Mouse (Mus musculus): ENCODE measurements around the gene Gca. TPM values are rescaled to one million over a fixed set of nuclear protein-coding genes. Genes with fewer than 3 reads are reported as not detected.
"Not testable (repeated sequence)": the region's sequence is repeated elsewhere in the genome, so short reads cannot be mapped to it uniquely, and the experiment has no call there.

The Gca gene
- polyA plus RNA-seq, 1 experiment from 2014 or later, result 0.61 TPM

DNA sequence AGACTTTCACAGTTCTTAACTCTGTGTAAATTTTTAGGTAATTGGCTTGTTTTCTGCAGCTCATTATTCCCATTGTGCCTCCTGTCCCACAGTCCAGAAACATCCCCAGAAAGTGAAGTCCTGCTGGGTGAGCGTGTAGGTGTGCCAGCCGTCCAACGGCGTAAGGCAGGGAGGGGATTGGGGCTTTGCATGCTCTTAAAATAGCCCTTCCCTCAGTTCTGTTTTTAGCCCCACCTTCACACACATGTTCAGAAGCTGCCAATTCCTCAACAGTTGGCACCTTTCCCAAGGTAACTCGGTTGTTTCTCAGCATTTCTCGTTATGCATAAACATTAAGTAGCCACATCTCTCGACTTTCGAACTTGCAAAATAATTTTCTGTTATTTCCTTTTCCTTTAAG, 17.6 kb downstream of the Gca start:
- no peaks in the 10 kb centered on the region for H3K9me3 ChIP-seq (ENCODE audit: control insufficient read depth, low read length)
- 68% methylated on average over 8 of the region's 8 CpGs for WGBS
- H3K4me2 ChIP-seq (ENCODE audit: low read depth, severe bottlenecking), result no peak overlapping the region
- no peaks in the 10 kb centered on the region for H3K27me3 ChIP-seq (ENCODE audit: control insufficient read depth, insufficient read depth, low read length)
- no peak overlapping the region for H3K9ac ChIP-seq (ENCODE audit: low read length)
- no peak for ATAC-seq (ENCODE audit: insufficient number of reproducible peaks, low FRiP score, low TSS enrichment, low read depth)
- no peaks in the 10 kb centered on the region for H3K4me1 ChIP-seq (ENCODE audit: control insufficient read depth, insufficient read depth, low read length)
- H3K36me3 ChIP-seq (ENCODE audit: control insufficient read depth, insufficient read depth, low read length), result no peaks in the 10 kb centered on the region
- H3K27ac ChIP-seq (replicated peaks; ENCODE audit: low read depth, low read length), result no peak overlapping the region
- no peak overlapping the region for H3K4me3 ChIP-seq (ENCODE audit: low read depth, low read length)
- no peak for DNase-seq (ENCODE audit: low spot score)

DNA sequence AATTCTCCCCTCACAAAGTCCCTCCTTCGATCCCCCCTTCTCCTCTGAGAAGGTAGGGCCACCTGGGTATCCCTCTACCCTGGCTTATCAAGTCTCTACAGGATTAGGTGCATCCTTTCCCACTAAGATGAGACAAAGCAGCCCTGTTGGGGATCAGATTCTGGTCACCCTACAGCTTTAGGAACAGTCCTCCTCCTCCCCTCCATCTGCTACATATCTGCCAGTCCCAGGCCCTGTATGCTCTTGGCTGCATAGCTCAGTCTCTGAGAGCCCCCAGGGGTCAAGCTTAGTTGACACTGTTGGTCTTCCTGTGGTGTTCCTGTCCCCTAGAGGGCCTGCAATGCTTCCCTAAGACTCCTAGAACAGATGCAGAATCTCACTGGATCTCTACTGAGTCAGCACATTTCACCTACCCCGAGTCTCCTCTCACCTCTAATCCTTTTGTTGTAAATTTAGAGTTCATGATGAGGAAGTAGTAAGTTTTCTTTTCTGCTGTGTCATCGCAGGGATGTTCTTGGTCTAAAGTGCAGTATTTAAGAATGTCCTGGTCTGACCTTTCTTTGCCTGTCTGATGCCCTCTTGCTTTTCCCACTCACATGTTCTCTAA, 21.0 kb downstream of the Gca start:
- no peaks in the 10 kb centered on the region for H3K27me3 ChIP-seq (ENCODE audit: control insufficient read depth, insufficient read depth, low read length)
- ATAC-seq (ENCODE audit: insufficient number of reproducible peaks, low FRiP score, low TSS enrichment, low read depth), result no peak
- 63% methylated on average over 3 of the region's 3 CpGs for whole genome bisulfite sequencing

DNA sequence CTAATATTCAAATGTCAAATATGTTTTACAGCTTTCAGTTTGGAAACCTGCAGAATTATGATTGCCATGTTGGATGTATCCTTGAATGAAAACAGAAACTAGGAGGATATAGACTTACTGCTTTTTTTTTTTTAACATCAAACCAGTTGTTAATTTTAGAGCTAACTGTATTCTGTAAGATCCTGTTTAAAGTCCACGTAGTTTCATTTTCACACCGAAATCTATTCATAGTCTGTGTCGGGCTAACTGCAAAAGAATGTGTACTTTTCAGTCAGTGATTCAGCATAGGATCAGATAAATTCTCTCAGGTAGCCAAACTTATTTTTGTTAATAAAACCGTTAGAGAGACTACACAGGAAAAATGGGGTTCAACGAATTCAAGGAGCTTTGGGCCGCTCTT, 21.8 kb downstream of the Gca start:
- ATAC-seq (ENCODE audit: insufficient number of reproducible peaks, low FRiP score, low TSS enrichment, low read depth) (no peak), DNase-seq (ENCODE audit: low spot score) (no peak)
- Histone ChIP-seq H3K9ac (ENCODE audit: low read length) (no peak overlapping the region), H3K36me3 (ENCODE audit: control insufficient read depth, insufficient read depth, low read length) (no peaks in the 10 kb centered on the region), H3K4me3 (ENCODE audit: low read depth, low read length) (no peak overlapping the region), H3K4me2 (ENCODE audit: low read depth, severe bottlenecking) (no peak overlapping the region), H3K27ac (replicated peaks; ENCODE audit: low read depth, low read length) (no peak overlapping the region), H3K4me1 (ENCODE audit: control insufficient read depth, insufficient read depth, low read length) (no peaks in the 10 kb centered on the region), H3K9me3 (ENCODE audit: control insufficient read depth, low read length) (no peaks in the 10 kb centered on the region), H3K27me3 (ENCODE audit: control insufficient read depth, insufficient read depth, low read length) (no peaks in the 10 kb centered on the region)
- WGBS, result 87% methylated on average over 6 of the region's 6 CpGs

More for the DNA sequence above, 21.0 kb downstream of the Gca start:
- H3K27ac ChIP-seq (replicated peaks; ENCODE audit: low read depth, low read length), result no peak overlapping the region
- no peak overlapping the region for H3K4me2 ChIP-seq (ENCODE audit: low read depth, severe bottlenecking)
- no peaks in the 10 kb centered on the region for H3K9me3 ChIP-seq (ENCODE audit: control insufficient read depth, low read length)
- DNase-seq (ENCODE audit: low spot score), result no peak
- H3K4me3 ChIP-seq (ENCODE audit: low read depth, low read length), result no peak overlapping the region
- no peak overlapping the region for H3K9ac ChIP-seq (ENCODE audit: low read length)
- no peaks in the 10 kb centered on the region for H3K4me1 ChIP-seq (ENCODE audit: control insufficient read depth, insufficient read depth, low read length)
- no peaks in the 10 kb centered on the region for H3K36me3 ChIP-seq (ENCODE audit: control insufficient read depth, insufficient read depth, low read length)

DNA sequence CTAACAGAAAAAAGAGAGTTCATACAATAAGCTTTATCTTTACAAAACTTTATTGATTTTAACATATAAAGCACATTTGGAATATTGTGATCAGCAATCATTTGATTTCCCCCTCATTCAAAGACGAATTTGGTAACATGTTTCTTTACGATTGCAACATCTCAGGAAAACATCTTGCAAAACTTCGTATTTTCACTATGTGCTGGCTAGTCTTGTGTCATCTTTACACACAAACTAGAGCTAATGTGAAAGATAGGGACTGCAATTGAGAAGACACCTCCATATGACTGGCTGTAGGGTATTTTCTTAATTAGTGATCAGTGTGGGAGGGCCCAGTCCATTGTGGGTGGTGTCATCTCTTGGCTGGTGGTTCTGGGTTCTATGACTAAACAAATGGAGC, 42.2 kb downstream of the Gca start:
- Histone ChIP-seq H3K4me3 (ENCODE audit: low read depth, low read length) (no peak overlapping the region), H3K27me3 (ENCODE audit: control insufficient read depth, insufficient read depth, low read length) (no peaks in the 10 kb centered on the region), H3K9me3 (ENCODE audit: control insufficient read depth, low read length) (no peaks in the 10 kb centered on the region), H3K4me2 (ENCODE audit: low read depth, severe bottlenecking) (no peak overlapping the region), H3K4me1 (ENCODE audit: control insufficient read depth, insufficient read depth, low read length) (no peaks in the 10 kb centered on the region), H3K27ac (replicated peaks; ENCODE audit: low read depth, low read length) (no peak overlapping the region), H3K36me3 (ENCODE audit: control insufficient read depth, insufficient read depth, low read length) (no peaks in the 10 kb centered on the region), H3K9ac (ENCODE audit: low read length) (no peak overlapping the region)
- ATAC-seq (ENCODE audit: insufficient number of reproducible peaks, low FRiP score, low TSS enrichment, low read depth) (no peak), DNase-seq (ENCODE audit: low spot score) (no peak)
- WGBS, result 94% methylated on average over 3 of the region's 3 CpGs

DNA sequence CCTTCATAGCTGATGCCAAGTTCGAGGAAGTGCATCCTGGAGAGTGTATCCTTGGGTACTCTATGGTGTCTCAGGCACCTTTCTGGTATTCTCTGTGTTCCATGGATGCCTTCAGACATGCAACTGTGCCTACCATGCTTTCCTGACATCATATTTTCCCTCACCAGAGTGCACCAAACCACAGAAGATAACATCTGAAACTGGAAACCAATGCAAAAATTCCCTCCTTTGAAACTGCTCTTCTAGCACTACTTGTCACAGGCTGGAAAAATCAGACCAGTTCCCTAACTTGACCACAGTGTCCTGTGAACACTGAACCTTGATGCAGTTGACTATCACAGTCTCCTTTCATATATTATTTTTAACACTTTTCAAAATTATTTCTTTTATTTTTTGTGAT, 45.5 kb downstream of the Gca start:
- H3K4me2 ChIP-seq (ENCODE audit: low read depth, severe bottlenecking), result no peak overlapping the region
- whole genome bisulfite sequencing, result 84% methylated on average over 1 of the region's 1 CpGs
- H3K4me3 ChIP-seq (ENCODE audit: low read depth, low read length), result no peak overlapping the region
- ATAC-seq (ENCODE audit: insufficient number of reproducible peaks, low FRiP score, low TSS enrichment, low read depth) (no peak), DNase-seq (ENCODE audit: low spot score) (no peak)
- no peak overlapping the region for H3K27ac ChIP-seq (replicated peaks; ENCODE audit: low read depth, low read length)
- H3K9me3 ChIP-seq (ENCODE audit: control insufficient read depth, low read length), result no peaks in the 10 kb centered on the region
- H3K27me3 ChIP-seq (ENCODE audit: control insufficient read depth, insufficient read depth, low read length), result no peaks in the 10 kb centered on the region
- no peaks in the 10 kb centered on the region for H3K4me1 ChIP-seq (ENCODE audit: control insufficient read depth, insufficient read depth, low read length)
- H3K36me3 ChIP-seq (ENCODE audit: control insufficient read depth, insufficient read depth, low read length), result no peaks in the 10 kb centered on the region
- no peak overlapping the region for H3K9ac ChIP-seq (ENCODE audit: low read length)

DNA sequence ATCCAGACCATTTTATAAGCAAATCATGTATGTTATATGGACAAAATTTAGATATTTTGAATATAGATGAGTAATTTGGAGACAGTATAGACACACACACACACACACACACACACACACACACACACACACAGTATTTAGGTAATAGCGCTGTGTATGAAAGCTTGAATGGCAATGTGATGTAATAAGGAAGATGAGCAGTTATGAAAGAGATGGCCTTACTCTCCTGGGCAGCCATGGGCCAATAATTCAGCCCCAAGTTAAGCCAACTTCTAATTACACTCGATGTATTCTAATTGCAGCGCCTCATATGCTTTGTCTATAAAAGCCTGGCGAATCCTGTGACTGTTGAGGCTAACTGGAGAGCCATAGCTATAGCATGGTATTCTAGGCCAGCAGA, 50.3 kb downstream of the Gca start:
- H3K27me3 ChIP-seq (ENCODE audit: control insufficient read depth, insufficient read depth, low read length); H3K4me3 ChIP-seq (ENCODE audit: low read depth, low read length); ATAC-seq (ENCODE audit: insufficient number of reproducible peaks, low FRiP score, low TSS enrichment, low read depth); H3K36me3 ChIP-seq (ENCODE audit: control insufficient read depth, insufficient read depth, low read length); H3K4me2 ChIP-seq (ENCODE audit: low read depth, severe bottlenecking); H3K4me1 ChIP-seq (ENCODE audit: control insufficient read depth, insufficient read depth, low read length); H3K9me3 ChIP-seq (ENCODE audit: control insufficient read depth, low read length); H3K27ac ChIP-seq (replicated peaks; ENCODE audit: low read depth, low read length); DNase-seq (ENCODE audit: low spot score); H3K9ac ChIP-seq (ENCODE audit: low read length): not testable (repeated sequence)
- 92% methylated on average over 4 of the region's 4 CpGs for WGBS

DNA sequence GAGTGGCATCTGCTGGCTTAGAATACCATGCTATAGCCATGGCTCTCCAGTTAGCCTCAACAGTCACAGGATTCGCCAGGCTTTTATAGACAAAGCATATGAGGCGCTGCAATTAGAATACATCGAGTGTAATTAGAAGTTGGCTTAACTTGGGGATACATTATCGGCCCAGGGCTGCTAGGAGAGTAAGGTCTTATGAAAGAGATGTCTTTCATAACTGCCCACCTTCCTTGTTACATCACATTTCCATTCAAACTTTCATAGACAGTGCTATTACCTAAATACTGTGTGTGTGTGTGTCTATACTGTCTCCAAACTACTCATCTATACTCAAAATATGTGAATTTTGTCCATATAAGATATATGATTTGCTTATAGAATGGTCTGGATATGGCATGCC, 51.2 kb downstream of the Gca start:
- Histone ChIP-seq H3K27ac (replicated peaks; ENCODE audit: low read depth, low read length) (no peak overlapping the region), H3K36me3 (ENCODE audit: control insufficient read depth, insufficient read depth, low read length) (no peaks in the 10 kb centered on the region), H3K9me3 (ENCODE audit: control insufficient read depth, low read length) (no peaks in the 10 kb centered on the region), H3K4me1 (ENCODE audit: control insufficient read depth, insufficient read depth, low read length) (no peaks in the 10 kb centered on the region), H3K4me3 (ENCODE audit: low read depth, low read length) (no peak overlapping the region), H3K4me2 (ENCODE audit: low read depth, severe bottlenecking) (no peak overlapping the region), H3K9ac (ENCODE audit: low read length) (no peak overlapping the region), H3K27me3 (ENCODE audit: control insufficient read depth, insufficient read depth, low read length) (no peaks in the 10 kb centered on the region)
- no peak for ATAC-seq (ENCODE audit: insufficient number of reproducible peaks, low FRiP score, low TSS enrichment, low read depth)
- no peak for DNase-seq (ENCODE audit: low spot score)
- 93% methylated on average over 4 of the region's 4 CpGs for WGBS

DNA sequence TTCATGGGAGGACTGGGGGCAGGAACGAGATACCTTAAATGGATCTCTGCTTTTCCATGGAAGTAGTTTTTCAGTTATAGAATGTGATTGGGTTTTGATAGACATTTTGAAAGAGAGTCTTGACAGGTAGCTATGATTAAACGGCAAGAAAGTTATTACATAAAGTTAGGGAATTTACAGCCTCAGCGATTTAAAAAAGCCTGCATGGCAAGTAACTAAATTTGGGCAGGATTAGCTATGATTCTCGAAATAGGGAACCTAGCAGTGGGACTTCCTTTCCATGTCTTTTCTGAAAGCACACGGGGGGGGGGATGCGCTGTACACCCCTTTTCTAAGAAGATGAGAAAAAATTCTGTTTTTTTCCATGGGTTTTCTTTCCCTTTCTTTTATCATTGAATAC, 53.2 kb downstream of the Gca start:
- Histone ChIP-seq H3K4me1 (ENCODE audit: control insufficient read depth, insufficient read depth, low read length) (no peaks in the 10 kb centered on the region), H3K27ac (replicated peaks; ENCODE audit: low read depth, low read length) (no peak overlapping the region), H3K9ac (ENCODE audit: low read length) (no peak overlapping the region), H3K4me2 (ENCODE audit: low read depth, severe bottlenecking) (no peak overlapping the region), H3K27me3 (ENCODE audit: control insufficient read depth, insufficient read depth, low read length) (no peaks in the 10 kb centered on the region), H3K4me3 (ENCODE audit: low read depth, low read length) (no peak overlapping the region), H3K36me3 (ENCODE audit: control insufficient read depth, insufficient read depth, low read length) (no peaks in the 10 kb centered on the region), H3K9me3 (ENCODE audit: control insufficient read depth, low read length) (no peaks in the 10 kb centered on the region)
- ATAC-seq (ENCODE audit: insufficient number of reproducible peaks, low FRiP score, low TSS enrichment, low read depth) (no peak), DNase-seq (ENCODE audit: low spot score) (no peak)
- 86% methylated on average over 6 of the region's 6 CpGs for WGBS

DNA sequence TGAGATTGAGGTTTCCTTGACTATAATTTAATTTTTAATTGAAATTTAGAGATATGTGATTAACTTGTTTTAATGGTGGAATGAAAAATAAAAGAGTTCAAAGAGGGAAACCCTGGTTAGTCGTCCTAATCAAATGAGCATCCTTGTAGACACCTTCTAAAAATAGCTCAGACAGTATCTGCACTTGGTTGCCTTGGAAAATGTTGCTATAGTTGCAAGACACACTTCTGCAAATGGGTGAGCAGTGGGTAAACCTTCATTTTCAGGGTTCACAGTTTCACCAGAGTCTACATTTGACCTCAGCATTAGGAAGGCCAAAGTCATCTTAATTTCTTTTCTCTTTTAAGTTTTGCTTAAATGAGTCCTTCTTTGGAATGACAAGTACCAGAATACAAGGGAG, 54.3 kb downstream of the Gca start:
- WGBS, result 67% methylated on average over 1 of the region's 1 CpGs
- DNase-seq (ENCODE audit: low spot score) (no peak), ATAC-seq (ENCODE audit: insufficient number of reproducible peaks, low FRiP score, low TSS enrichment, low read depth) (no peak)
- Histone ChIP-seq H3K4me2 (ENCODE audit: low read depth, severe bottlenecking) (no peak overlapping the region), H3K36me3 (ENCODE audit: control insufficient read depth, insufficient read depth, low read length) (no peaks in the 10 kb centered on the region), H3K27me3 (ENCODE audit: control insufficient read depth, insufficient read depth, low read length) (no peaks in the 10 kb centered on the region), H3K9me3 (ENCODE audit: control insufficient read depth, low read length) (no peaks in the 10 kb centered on the region), H3K27ac (replicated peaks; ENCODE audit: low read depth, low read length) (no peak overlapping the region), H3K4me3 (ENCODE audit: low read depth, low read length) (no peak overlapping the region), H3K9ac (ENCODE audit: low read length) (no peak overlapping the region), H3K4me1 (ENCODE audit: control insufficient read depth, insufficient read depth, low read length) (no peaks in the 10 kb centered on the region)
